Mouse (Mus musculus) embryonic fibroblast, embryonic 13.5 days (primary cell): ENCODE data around the gene Zfp281.

Experiments
- CTCF ChIP-seq: IDR thresholded peaks from 2 replicates; pipeline ENCODE4 v1.5.1; 2011; ENCODE audit warnings: mild to moderate bottlenecking, control low read depth, low read length, moderate library complexity, borderline replicate concordance; ENCODE audit not compliant: insufficient read depth
- POLR2A ChIP-seq: IDR thresholded peaks from 2 replicates; pipeline ENCODE4 v1.6.1; 2011; ENCODE audit warnings: low read depth, mild to moderate bottlenecking, control low read depth, low read length, moderate library complexity

- TF ChIP-seq CTCF (no peak), POLR2A (no peak)
These were observed 46.6 kb upstream of the Zfp281 start for GRCm38 (mm10) chr1:136577890-136578663.
